Mouse (Mus musculus): ENCODE measurements at regions not wholly inside any gene's neighbourhood (a gene's known extent, or its start where the extent isn't known, plus 50 kb on each side); places are given as distances from the start of the nearest gene placed in this dataset.

DNA sequence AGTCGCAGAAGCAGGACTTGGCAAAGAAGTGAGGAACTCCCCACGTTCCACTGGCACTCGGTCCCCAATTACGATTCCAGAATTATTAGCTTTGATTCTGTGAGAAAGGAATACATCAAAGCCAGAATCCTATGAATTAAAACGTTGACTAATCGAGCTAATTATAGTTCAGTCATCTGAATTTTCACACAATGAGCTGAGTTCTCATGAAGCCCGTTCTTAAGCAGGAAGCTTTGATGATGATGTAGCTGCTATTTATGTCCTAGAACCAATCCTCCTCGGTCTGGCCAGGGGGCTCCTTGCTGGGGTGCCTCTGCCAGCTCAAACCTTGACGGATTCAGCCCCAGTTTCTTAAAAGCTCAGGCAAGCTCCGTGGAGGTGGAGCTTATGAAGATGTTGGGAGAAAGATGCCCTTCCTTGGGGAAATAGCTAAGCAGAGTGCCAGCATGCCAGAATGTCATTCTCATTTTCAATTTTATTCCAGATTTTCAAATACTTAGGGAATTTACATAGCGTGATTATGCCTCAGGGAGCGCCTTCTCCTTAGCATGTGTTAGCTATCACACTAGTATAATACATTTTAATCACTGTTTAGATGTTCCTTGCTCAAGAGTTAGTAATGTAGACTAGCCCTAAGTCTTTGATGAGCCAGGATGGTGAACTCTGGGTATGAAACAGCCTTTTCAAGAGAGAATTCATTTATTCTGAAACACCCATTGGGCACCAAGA is 65.5 kb upstream of the Ppm1b start:
- no peak for DNase-seq

DNA sequence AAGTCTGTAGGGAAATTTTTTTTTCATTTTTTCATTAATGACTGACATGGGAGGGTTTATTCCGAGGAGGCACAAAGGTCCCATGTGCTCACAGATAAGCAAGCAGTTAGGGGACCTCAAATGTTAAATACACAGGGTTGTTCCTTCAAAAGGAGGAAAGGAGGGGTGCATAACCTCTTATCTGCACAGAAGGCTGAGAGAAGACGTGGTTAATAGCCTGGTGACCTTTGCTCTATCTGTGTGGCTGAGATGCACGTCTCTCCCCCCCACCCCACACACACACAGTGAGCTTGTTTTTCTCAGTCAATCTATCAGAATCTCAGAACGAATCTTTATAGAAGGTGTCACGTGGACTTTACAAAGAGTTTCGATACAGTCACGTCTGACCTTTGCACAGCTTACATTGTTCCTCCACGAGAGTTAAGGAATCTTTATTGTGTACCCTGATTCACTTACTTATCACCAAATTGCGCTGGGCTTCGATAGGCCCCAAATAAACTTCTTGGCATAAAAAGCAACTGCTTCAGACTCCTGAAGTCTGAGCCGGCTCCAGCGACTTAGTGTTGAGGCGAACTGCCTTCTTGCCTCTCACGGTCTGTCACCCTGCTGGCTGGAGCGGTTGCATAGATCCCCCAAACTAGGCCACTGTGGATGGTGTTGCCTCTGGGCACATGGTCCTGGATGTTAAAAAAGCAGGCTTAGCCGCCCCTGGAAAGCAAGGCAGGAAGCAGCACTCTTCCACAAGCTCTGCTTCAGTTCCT is 63.1 kb upstream of the Ppm1b start:
- no peak for DNase-seq

DNA sequence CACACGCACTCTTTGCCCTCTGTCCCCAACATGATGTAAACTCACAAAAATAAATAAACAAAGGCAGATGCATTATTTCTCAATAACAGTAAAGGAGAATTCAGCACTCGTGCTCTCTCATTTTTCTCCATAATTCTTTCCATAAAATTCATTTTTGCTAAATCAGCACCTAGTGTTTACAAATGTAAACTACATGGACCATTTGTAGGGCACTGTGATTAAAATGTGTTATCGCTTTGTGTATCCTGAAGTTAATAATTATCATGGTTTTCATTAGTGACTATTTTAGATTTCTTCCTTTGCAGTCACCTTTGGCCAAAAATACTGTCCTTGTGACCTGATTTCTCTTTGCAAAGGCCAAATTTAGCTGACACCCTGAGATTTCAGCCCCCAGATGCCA is 61.0 kb upstream of the Ppm1b start:
- DNase-seq: no peak

DNA sequence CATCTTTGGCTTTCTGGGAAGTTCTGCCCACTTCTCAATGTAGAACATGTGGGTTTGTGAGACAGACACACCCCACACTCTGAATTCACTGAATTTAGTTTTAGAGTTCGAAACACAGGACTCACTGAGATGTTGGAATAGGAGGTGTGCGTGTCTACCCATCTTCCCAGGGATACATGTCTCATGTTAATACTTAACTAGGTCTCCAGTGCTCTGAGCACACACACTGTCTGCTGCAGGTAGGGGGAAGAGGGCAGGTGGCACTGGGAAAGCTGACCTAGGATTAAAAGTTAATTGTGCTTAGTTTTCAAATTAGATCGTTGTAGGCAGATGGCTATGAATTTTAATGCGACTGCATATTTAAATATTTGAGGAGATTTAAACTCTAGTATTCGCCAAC is 60.0 kb upstream of the Ppm1b start:
- DNase-seq: no peak

DNA sequence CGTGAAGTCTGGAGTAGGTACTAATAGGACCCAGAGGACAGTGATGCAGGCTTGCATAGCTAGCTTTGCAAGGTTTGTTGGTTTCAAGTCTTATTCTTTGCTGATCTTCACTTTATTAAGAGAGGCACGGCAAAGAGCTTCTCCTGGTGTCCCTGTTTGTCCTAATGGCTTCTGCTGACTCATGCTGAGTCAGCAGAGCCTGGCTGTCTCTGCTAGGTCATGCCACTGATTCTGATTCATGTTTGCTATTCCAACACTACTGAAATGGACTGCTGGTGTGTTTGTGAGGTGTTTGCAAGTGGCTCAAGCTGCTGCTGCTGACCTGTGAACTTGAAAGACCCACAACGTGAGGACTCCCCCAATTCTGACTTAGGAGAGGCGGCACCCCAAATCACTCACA is 58.1 kb upstream of the Ppm1b start:
- DNase-seq: no peak

DNA sequence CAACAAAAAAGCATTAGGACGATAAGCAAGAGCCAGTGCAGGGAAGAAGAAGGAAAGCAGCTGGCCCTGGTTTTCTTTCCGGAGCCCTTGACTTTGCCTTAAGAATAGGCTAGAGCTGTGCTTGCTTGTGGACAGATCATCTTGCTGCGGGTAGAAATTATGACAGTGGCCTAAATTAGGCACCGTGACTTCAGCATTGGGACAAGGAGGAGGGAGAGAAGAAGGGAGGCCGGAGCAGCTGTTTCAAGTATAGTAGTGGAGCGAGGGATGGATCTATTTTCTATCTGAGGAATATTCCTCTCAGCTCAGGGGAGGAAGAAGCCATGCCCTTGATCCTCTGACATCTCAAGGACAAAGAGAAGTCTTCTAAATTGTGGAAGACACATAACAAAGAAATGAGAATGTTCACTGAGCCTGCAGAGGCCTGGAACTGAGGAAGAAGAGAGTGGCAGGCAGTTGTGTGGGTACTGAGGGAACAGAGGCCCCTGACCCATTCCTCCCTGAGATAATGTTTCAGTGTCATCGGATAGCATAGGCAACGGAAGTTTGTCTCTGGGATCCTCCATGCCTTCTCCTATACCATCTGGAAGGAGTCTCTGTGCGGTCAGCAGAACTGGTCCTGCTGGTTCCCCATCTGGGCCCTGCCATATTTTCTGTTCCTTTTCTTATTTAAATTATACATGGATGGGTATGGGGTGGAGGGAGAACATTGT is 52.8 kb upstream of the Ppm1b start:
- no peak for DNase-seq
